Mouse (Mus musculus) intestine, embryonic 14.5 days (tissue): Measurements from ENCODE around the gene Psmd7. TPM values are rescaled to one million over a fixed set of nuclear protein-coding genes. Genes with fewer than 3 reads are reported as not detected.

ENCODE experiments used
- ATAC-seq: fragments of 200-750 bp; cut with Nextera tagmentation; replicated peaks from 2 replicates; pipeline ENCODE4 v1.8.0; 2017; ENCODE audit warnings: low read depth, moderate number of reproducible peaks, moderate TSS enrichment, moderate library complexity; ENCODE audit not compliant: low FRiP score, low TSS enrichment
- DNase-seq: peaks from one replicate; pipeline ENCODE4 v3.0.0-alpha.2; 2018; ENCODE audit warnings: low spot score
- H3K27ac ChIP-seq: fragments of 300-500 bp; sonication (generic); 2 replicates; pipeline ENCODE4 v1.5.1; 2014; ENCODE audit warnings: low read depth, mild to moderate bottlenecking, control low read depth
- H3K27me3 ChIP-seq: fragments of 300-500 bp; sonication (generic); replicated peaks from 2 replicates; pipeline ENCODE4 v1.6.1; 2014; ENCODE audit warnings: low read length, control low read depth; ENCODE audit not compliant: control insufficient read depth, insufficient read depth
- H3K36me3 ChIP-seq: fragments of 300-500 bp; sonication (generic); 2 replicates; pipeline ENCODE4 v1.6.1; 2014; ENCODE audit warnings: low read length, control low read depth; ENCODE audit not compliant: control insufficient read depth, insufficient read depth
- H3K4me1 ChIP-seq: fragments of 300-500 bp; sonication (generic); replicated peaks from 2 replicates; pipeline ENCODE4 v1.6.1; 2014; ENCODE audit warnings: low read length, control low read depth, mixed read lengths; ENCODE audit not compliant: control insufficient read depth, insufficient read depth
- H3K4me2 ChIP-seq: fragments of 300-500 bp; sonication (generic); 2 replicates; pipeline ENCODE4 v1.6.1; 2014; ENCODE audit warnings: low read length
- H3K4me3 ChIP-seq: fragments of 300-500 bp; sonication (generic); 2 replicates; pipeline ENCODE4 v1.5.1; 2014; ENCODE audit warnings: low read depth, low read length, control low read depth, mixed read lengths
- H3K9ac ChIP-seq: fragments of 300-500 bp; sonication (generic); 2 replicates; pipeline ENCODE4 v1.6.1; 2014; ENCODE audit warnings: mild to moderate bottlenecking, low read length
- H3K9me3 ChIP-seq: fragments of 300-500 bp; sonication (generic); 2 replicates; pipeline ENCODE4 v1.6.1; 2016; ENCODE audit warnings: low read length, control low read depth; ENCODE audit not compliant: control insufficient read depth
- WGBS: fragments of 180-500 bp; shearing (Covaris S2); extraction: QIAGEN DNeasy Blood & Tissue Kit; methylation state at CpG from one replicate; pipeline ENCODE4 v1.1.7; 2014; 5-methylcytosine and 5-hydroxymethylcytosine counted together
- polyA plus RNA-seq: library from polyadenylated mRNA; unstranded; fragments of >200 nt; fragmentation: Nextera tagmentation; extraction: Ambion mirVana; gene quantifications from 2 replicates; pipeline ENCODE4 v1.2.1, GENCODE M21; 2014

Psmd7 gene
- polyA plus RNA-seq, 1 experiment from 2014 or later: 254 TPM

GRCm38 (mm10) chr8:107618499-107618898, 30.2 kb upstream of the Psmd7 start:
- Histone ChIP-seq H3K9ac (no peak overlapping the region), H3K4me3 (no peak overlapping the region), H3K36me3 (no peaks in the 10 kb centered on the region), H3K9me3 (no peaks in the 10 kb centered on the region), H3K4me2 (no peak overlapping the region), H3K27me3 (no peaks in the 10 kb centered on the region), H3K27ac (no peak overlapping the region), H3K4me1 (no peaks in the 10 kb centered on the region)
- 85% methylated on average over 10 of the region's 10 CpGs for WGBS
- DNase-seq (no peak), ATAC-seq (no peak)

GRCm38 (mm10) chr8:107613411-107613810, 25.1 kb upstream of the Psmd7 start:
- Histone ChIP-seq H3K27me3 (no peaks in the 10 kb centered on the region), H3K4me3 (no peak overlapping the region), H3K27ac (no peak overlapping the region), H3K4me1 (no peaks in the 10 kb centered on the region), H3K9ac (no peak overlapping the region), H3K4me2 (no peak overlapping the region), H3K9me3 (no peaks in the 10 kb centered on the region), H3K36me3 (no peaks in the 10 kb centered on the region)
- WGBS: 89% methylated on average over 6 of the region's 6 CpGs
- no peak for ATAC-seq
- DNase-seq: no peak

GRCm38 (mm10) chr8:107610845-107611244, 22.6 kb upstream of the Psmd7 start:
- Histone ChIP-seq H3K4me1 (no peaks in the 10 kb centered on the region), H3K36me3 (no peaks in the 10 kb centered on the region), H3K27ac (no peak overlapping the region), H3K4me3 (no peak overlapping the region), H3K9ac (no peak overlapping the region), H3K4me2 (no peak overlapping the region), H3K9me3 (no peaks in the 10 kb centered on the region), H3K27me3 (no peaks in the 10 kb centered on the region)
- 63% methylated on average over 11 of the region's 11 CpGs for WGBS
- DNase-seq: no peak
- ATAC-seq: no peak

- Histone ChIP-seq H3K27me3 (no peaks in the 10 kb centered on the region), H3K9me3 (no peaks in the 10 kb centered on the region), H3K4me2 (0 out of 2 replicates have a peak overlapping the region, but pooled peaks have one; percentile 16), H3K4me1 (no peaks in the 10 kb centered on the region), H3K27ac (no peak overlapping the region), H3K4me3 (no peak overlapping the region), H3K36me3 (no peaks in the 10 kb centered on the region), H3K9ac (no peak overlapping the region)
- WGBS: 30% methylated on average over 7 of the region's 7 CpGs
- DNase-seq: no peak
- no peak; the same call in 1 of the 2 replicates for ATAC-seq
These were observed 20.5 kb upstream of the Psmd7 start for GRCm38 (mm10) chr8:107608751-107609150.

DNA sequence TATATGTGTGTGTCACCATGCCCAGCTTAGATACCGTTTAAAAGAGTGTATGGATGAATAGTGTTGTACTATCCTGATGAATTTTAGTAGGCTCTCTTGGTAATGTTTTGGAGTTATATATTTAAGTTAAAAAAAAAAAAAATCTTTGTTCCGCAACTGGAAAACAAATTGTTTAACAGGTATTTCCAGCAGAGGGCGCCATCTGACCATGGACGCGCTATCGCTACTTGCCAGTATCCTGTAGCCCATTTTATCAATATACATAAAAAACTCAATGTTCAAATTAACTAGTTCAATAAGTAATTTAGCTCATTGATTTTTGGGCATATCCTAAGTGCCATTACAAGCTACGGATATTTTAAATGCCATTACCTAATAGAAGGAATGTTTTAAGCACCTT, 14.8 kb upstream of the Psmd7 start:
- no peaks in the 10 kb centered on the region for H3K4me1 ChIP-seq
- no peaks in the 10 kb centered on the region for H3K36me3 ChIP-seq
- 4% methylated on average over 7 of the region's 7 CpGs for WGBS
- H3K27ac ChIP-seq: no peak overlapping the region
- H3K27me3 ChIP-seq: no peaks in the 10 kb centered on the region
- no peaks in the 10 kb centered on the region for H3K9me3 ChIP-seq
- H3K4me3 ChIP-seq: no peak overlapping the region
- no peak overlapping the region for H3K4me2 ChIP-seq
- peak; percentile 85 for DNase-seq
- no peak overlapping the region for H3K9ac ChIP-seq
- ATAC-seq: no peak

- no peak overlapping the region for H3K9ac ChIP-seq
- WGBS: 91% methylated on average over 9 of the region's 9 CpGs
These were observed 11.4 kb upstream of the Psmd7 start for GRCm38 (mm10) chr8:107599691-107600090.

GRCm38 (mm10) chr8:107597731-107598130, 9.5 kb upstream of the Psmd7 start:
- Histone ChIP-seq H3K27ac (no peak overlapping the region), H3K4me1 (no peaks in the 10 kb centered on the region), H3K9me3 (no peaks in the 10 kb centered on the region), H3K27me3 (no peaks in the 10 kb centered on the region), H3K9ac (no peak overlapping the region), H3K4me2 (no peak overlapping the region), H3K4me3 (no peak overlapping the region), H3K36me3 (no peaks in the 10 kb centered on the region)
- no peak for ATAC-seq
- 78% methylated on average over 1 of the region's 1 CpGs for WGBS
- no peak for DNase-seq

More at GRCm38 (mm10) chr8:107599691-107600090, 11.4 kb upstream of the Psmd7 start:
- Histone ChIP-seq H3K27ac (no peak overlapping the region), H3K4me3 (no peak overlapping the region), H3K27me3 (no peaks in the 10 kb centered on the region), H3K4me2 (no peak overlapping the region), H3K4me1 (no peaks in the 10 kb centered on the region), H3K36me3 (no peaks in the 10 kb centered on the region), H3K9me3 (no peaks in the 10 kb centered on the region)
- no peak for ATAC-seq
- DNase-seq: no peak

DNA sequence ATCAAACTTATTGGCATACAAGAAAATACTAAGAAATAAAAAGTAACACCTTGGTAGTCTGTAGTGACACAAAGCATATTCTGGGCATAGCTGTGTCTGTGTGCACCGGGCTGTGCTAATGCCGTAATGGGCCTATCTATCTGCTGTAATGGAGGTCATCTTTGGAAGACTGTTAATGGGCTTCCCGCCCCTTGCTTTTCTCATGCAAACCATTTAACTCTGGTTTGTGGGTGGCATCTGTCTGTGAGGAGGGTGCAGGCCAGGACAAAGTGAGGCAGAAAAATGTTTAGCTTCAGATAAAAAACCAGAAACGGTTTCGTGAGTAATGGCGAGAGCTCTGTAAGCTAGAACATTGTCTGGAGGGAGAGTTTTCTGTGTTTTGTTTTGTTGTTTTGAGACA, 6.6 kb upstream of the Psmd7 start:
- DNase-seq: no peak
- no peak overlapping the region for H3K27ac ChIP-seq
- H3K4me1 ChIP-seq: no peaks in the 10 kb centered on the region
- no peak overlapping the region for H3K4me3 ChIP-seq
- H3K36me3 ChIP-seq: no peaks in the 10 kb centered on the region
- H3K4me2 ChIP-seq: no peak overlapping the region
- no peak overlapping the region for H3K9ac ChIP-seq
- no peak for ATAC-seq
- no peaks in the 10 kb centered on the region for H3K9me3 ChIP-seq
- WGBS: 74% methylated on average over 6 of the region's 6 CpGs
- H3K27me3 ChIP-seq: no peaks in the 10 kb centered on the region

DNA sequence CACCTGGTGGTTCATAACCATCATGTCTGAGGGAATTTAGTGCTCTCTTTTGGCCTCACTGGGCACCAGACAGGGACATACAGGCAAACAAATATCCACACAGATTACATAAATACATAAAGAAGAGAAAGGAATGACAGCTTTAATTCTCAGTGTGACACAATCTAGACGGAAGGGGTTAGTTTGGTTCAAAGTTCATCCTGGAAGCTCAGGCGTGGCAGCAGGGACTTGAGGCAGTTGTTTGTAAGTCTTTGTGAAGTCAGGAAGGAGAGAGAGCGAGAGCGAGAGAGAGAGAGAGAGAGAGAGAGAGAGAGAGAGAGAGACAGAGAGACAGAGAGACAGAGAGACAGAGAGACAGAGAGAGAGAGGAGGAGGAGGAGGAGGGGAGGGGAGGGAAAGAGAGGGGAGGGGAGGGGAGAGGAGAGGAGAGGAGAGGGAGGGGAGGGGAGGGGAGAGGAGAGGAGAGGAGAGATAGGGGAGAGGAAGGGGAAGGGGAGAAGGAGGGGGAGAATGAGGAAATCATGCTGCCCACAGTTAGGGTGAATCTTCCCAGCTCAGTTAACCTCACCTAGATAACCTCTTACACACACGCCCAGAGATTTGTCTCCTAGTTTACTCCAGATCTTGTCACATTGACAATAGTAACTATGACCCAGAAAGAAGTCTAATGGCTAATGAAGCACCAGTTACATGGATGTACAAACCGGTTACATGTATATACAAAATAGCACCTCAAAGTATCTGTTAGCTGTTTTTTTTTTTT, 5.9 kb upstream of the Psmd7 start:
- Histone ChIP-seq H3K9me3 (no peaks in the 10 kb centered on the region), H3K4me2 (no peak overlapping the region), H3K36me3 (no peaks in the 10 kb centered on the region), H3K4me1 (no peaks in the 10 kb centered on the region), H3K27ac (no peak overlapping the region), H3K4me3 (no peak overlapping the region), H3K27me3 (no peaks in the 10 kb centered on the region), H3K9ac (no peak overlapping the region)
- ATAC-seq (no peak), DNase-seq (no peak)
- 59% methylated on average over 4 of the region's 6 CpGs for WGBS
